Mouse (Mus musculus) brain, embryonic 18.5 days (tissue): ENCODE measurements at regions not wholly inside any gene's neighbourhood (a gene's known extent, or its start where the extent isn't known, plus 50 kb on each side); places are given as distances from the start of the nearest gene placed in this dataset.

ENCODE experiments used
- DNase-seq: peaks from one replicate; pipeline ENCODE4 v3.0.0-alpha.2; 2012; ENCODE audit warnings: low read depth, low spot score

- no peak for DNase-seq
These were observed 170.4 kb downstream of the Bcl11b start for GRCm38 (mm10) chr12:107833001-107833400.

GRCm38 (mm10) chr12:107834512-107834911 is 168.9 kb downstream of the Bcl11b start:
- no peak for DNase-seq

GRCm38 (mm10) chr12:107837741-107838140 is 165.7 kb downstream of the Bcl11b start:
- DNase-seq = no peak

GRCm38 (mm10) chr12:107844631-107845030 is 158.8 kb downstream of the Bcl11b start:
- DNase-seq = no peak

GRCm38 (mm10) chr12:107850591-107850990 is 152.8 kb downstream of the Bcl11b start:
- DNase-seq = no peak

GRCm38 (mm10) chr12:107852921-107853320 is 150.5 kb downstream of the Bcl11b start:
- DNase-seq = no peak

- DNase-seq = no peak
These were observed 147.9 kb downstream of the Bcl11b start for GRCm38 (mm10) chr12:107855547-107855946.

- DNase-seq = no peak
These were observed 146.9 kb downstream of the Bcl11b start for GRCm38 (mm10) chr12:107856421-107857043.

GRCm38 (mm10) chr12:107858536-107859280 is 144.7 kb downstream of the Bcl11b start:
- no peak for DNase-seq

- no peak for DNase-seq
These were observed 143.7 kb downstream of the Bcl11b start for GRCm38 (mm10) chr12:107859750-107860149.

- no peak for DNase-seq
These were observed 143.0 kb downstream of the Bcl11b start for GRCm38 (mm10) chr12:107860358-107860757.
